Mouse (Mus musculus) retina, adult 2 months (tissue): ENCODE results near the gene Mto1.
"Not testable (repeated sequence)": the region's sequence is repeated elsewhere in the genome, so short reads cannot be mapped to it uniquely, and the experiment has no call there.

ENCODE experiments used
- DNase-seq: peaks from one replicate; pipeline ENCODE4 v3.0.0-alpha.2; 2012; ENCODE audit warnings: low read depth, low spot score

The Mto1 gene

DNA sequence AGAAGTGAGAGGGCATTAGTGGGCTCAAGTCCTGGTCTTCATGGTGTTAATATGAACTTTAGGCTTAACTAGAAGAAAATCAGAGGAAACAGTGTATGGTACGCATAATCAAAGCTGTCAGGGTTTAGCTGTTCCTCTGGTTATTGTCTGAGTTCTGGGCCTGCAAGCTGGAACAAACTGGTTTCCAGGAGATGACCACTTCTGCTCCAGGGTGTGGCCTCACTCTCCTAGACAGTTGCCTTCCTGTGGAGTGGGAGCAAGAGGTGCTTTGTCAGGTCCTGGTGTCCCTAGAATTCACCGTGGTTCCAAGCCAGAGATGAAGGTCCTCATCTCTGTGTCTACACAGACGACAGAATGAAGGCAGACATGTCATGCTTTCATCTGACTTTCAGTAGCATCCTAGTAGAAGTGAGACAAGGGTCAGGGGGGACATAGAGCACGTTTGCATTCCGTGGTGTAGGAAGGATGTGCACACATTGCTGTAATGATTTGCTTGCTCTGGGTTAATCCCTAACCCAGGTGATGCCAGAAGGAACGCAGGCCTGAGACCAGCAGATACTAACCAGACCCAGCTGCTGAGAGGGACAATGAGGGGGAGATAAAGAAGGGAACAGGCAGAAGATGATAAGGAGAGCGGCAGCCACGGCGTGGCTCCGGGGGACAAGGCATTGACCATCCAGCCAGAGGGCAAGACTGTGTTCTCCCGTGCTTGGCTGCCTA is 58.2 kb downstream of the Mto1 start:
- DNase-seq: no peak

- no peak for DNase-seq
Measured at GRCm38 (mm10) chr9:78506722-78507077, 58.7 kb downstream of the Mto1 start.

DNA sequence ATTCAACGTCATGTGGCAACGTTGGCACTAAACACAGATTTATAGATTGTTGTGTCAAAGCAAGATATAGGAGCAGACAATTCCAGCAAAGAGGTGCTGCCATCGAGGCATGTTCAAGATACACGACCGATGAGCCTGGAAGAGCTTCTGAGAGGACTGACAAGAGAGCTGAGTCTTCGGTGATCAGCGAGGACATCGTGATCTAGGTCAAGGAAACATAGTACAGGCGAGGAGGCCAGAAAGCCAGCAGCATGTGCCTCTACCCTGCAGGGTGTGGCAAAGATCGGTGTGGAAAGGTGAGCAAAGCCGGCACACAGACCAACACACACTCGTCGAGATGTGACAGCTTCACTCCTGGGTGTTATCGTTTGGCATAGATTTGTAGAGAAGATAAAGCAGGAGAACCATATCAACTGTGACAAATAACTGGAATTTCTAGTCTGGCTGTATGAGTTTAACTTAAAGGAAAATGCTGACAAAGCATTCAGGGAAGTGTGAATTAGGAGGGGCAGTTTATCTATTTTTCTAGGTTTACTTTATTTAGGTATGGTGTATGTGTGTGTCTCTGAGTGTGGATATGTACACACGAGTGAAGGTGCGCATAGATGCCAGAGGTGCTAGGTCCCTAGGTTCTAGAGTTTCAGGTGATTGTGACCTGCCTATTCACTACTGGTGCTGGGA is 60.2 kb downstream of the Mto1 start:
- no peak for DNase-seq

DNA sequence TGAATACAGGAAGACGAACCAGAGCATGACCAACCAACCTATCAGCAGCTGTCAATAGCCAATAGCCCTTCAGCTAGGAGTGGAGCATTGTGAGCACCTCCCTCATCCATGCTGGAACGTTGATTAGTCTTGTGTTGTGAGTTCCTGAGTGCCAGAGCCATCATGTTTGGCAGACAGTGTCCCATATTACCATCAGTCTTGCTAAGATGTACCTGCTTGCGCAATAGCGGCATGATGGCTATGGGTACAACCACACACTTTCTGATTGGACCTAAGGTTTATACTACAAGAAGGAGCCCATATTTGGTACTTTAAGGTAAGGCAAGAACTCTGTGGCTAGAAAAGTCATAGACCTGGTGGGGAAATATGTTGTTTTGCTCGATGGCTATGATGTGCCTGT is 63.7 kb downstream of the Mto1 start:
- no peak for DNase-seq

DNA sequence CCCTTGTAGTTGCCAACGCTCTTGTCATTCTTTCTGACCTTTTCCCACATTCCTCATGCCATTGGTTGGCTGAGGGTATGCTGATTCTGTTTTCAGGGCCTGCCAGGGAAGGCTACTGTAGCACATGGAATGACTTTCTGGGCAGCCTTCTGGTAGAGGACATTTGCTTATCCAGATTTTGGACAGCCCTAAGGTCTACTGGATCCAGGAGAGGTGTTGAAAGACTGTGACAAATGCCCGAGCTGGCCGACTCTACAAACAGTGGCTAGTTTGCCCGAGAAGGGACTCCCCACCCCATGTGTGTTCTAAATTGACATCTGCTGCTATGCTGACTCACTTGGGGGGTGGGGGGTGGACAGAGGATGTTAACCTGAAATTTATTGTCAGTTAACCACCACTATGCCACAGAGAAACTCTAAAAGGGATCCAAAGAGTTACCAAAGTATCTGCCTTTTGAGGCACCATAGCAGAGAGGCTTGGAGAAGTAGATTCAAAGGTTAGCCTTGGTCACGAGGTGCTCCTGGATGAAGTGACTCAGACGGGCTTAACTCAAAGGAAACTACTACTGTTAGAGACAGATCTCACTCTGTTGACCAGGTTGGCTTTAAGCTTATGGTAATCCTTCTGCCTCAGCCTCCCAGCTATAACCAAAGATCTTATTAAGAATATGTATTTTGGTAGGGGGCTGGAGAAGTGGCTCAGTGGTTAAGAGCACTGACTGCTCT is 65.9 kb downstream of the Mto1 start:
- DNase-seq: no peak

GRCm38 (mm10) chr9:78514681-78515080 is 66.7 kb downstream of the Mto1 start:
- DNase-seq: no peak

DNA sequence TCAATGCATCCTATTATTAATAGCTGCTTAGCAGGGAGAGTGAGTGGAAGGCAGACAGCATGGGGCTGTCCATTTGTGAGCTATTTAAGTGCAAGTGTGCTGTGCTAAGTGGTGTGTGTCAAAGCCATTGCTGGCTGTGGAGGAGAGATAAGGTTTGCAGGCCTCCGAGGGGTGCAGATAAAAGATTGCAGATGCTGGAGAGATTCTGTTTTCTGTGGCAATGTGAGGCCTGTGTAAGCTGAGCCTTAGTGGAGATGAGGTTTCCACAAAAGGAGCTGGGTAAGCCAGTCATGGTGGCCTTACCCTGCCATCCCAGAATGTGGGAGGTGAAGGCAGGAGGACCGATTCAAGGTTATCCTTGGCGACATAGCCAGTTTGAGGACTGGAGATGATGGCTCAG is 68.1 kb downstream of the Mto1 start:
- DNase-seq: no peak

GRCm38 (mm10) chr9:78517237-78517636 is 69.2 kb downstream of the Mto1 start:
- DNase-seq: not testable (repeated sequence)

GRCm38 (mm10) chr9:78520127-78520779 is 72.2 kb downstream of the Mto1 start:
- DNase-seq: no peak

- DNase-seq: no peak
Measured at GRCm38 (mm10) chr9:78520780-78521601, 73.0 kb downstream of the Mto1 start.

DNA sequence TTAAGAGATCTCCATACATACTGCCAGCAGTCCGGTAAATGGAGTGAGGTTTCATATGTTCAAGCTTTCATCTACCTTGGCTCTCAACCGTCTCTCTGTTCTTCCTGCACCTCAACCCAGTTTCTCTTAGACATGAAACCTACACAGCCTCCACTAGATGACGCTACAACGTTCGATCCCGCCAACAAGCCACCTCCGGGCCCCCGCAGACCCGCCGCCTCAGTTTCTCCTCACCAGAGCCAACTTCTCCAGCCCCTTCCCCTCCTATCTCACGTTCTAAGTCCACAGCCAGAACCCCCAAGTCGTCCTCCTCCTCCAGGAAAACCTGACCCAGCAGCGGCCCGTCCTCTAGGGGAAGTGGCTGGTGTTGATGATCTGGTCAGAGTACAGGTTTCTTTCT is 73.7 kb downstream of the Mto1 start:
- DNase-seq: no peak
